Mouse (Mus musculus): ENCODE measurements around the gene Kcna1.

Kcna1 gene

GRCm38 (mm10) chr6:126595805-126596629, 50.2 kb downstream of the Kcna1 start:
- DNase-seq: no peak

DNA sequence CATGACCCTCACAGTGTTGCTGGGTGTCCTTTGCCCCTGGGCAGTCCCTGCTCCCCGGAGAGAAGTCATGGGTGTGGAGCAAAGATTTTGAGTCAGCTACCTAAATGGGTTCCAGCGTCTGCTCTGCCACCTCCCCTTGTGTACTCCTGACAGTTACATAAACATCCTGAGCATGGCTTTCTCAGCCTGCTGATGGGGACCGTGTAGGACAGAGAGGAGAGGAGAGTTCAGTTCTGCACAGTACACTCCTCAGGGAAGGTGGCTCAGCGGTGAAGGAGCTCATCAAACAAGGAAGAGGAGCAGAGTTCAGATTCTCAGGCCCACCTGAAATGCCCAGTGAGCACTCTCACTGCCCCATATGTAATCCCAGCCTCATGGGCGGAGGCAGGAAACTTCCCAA, 51.1 kb downstream of the Kcna1 start:
- no peak for DNase-seq

DNA sequence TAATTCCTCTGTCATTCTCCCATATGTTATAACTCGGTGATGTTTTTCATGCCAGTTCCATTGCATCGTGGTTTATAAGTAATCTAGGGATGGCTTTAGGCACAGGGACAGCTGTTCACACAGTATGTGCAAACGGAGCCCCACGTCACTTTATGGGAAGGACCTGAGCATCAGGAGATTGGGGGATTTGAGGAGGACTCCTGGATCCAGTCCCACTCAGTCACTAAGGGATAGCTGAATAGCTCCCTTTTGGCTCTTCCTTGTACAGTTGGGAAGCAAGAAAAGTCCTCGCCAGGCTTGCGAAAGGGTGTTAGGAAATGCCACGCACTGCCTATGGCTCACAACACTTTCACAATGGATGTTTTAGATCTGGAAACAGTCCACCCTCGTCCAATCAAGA, 51.8 kb downstream of the Kcna1 start:
- DNase-seq: no peak

- no peak for DNase-seq
Observed at GRCm38 (mm10) chr6:126593336-126593735, 52.8 kb downstream of the Kcna1 start.

All from thymus, postnatal 14 days (tissue).